Mouse (Mus musculus): ENCODE results near the gene Gstp2. TPM values are rescaled to one million over a fixed set of nuclear protein-coding genes. Genes with fewer than 3 reads are reported as not detected.

The Gstp2 gene
- total and polyA plus RNA-seq, 2 experiments from 2014 or later: 9.7 to 17.0 TPM

GRCm38 (mm10) chr19:4003112-4003511 is 42.7 kb downstream of the Gstp2 start, which contains the start of gene Doc2g:
TSS of gene Doc2g (plus strand) at chr19:4003313.
- DNase-seq (ENCODE audit: low spot score) (peak; percentile 70), ATAC-seq (ENCODE audit: insufficient read depth, low read depth) (peak; percentile 60)
- Histone ChIP-seq H3K9me3 (replicated peaks; ENCODE audit: control insufficient read depth, low read length) (no peaks in the 10 kb centered on the region), H3K9ac (replicated peaks; ENCODE audit: low read depth, low read length) (peak within 1 kb of the TSS; percentile 31; the same call in 1 of the 2 replicates), H3K27me3 (ENCODE audit: control insufficient read depth, insufficient read depth, low read length) (no peaks in the 10 kb centered on the region), H3K4me3 (ENCODE audit: low read depth, low read length) (peak within 1 kb of the TSS; percentile 25), H3K27ac (ENCODE audit: low read depth) (peak within 1 kb of the TSS; percentile 95), H3K4me2 (ENCODE audit: low read depth, low read length) (peak within 1 kb of the TSS; percentile 49), H3K4me1 (ENCODE audit: control insufficient read depth, insufficient read depth) (peaks cover 39% of the 10 kb centered on the region), H3K36me3 (replicated peaks; ENCODE audit: control insufficient read depth, insufficient read depth, low read length) (peaks cover 25% of the 10 kb centered on the region)
- TF ChIP-seq EP300 (IDR thresholded peaks at IDR 0.05; ENCODE audit: low read depth): peak; percentile 71; the same call in 1 of the 2 replicates
- TF ChIP-seq CTCF (IDR thresholded peaks at IDR 0.05; ENCODE audit: low read depth): no peak
- 48% methylated on average over 1 of the region's 1 CpGs for WGBS

- Histone ChIP-seq H3K27ac (ENCODE audit: low read depth) (peak overlapping the region; percentile 95), H3K9ac (replicated peaks; ENCODE audit: low read depth, low read length) (no peak overlapping the region), H3K4me3 (ENCODE audit: low read depth, low read length) (no peak overlapping the region)
Measured at GRCm38 (mm10) chr19:4001752-4002151, 44.1 kb downstream of the Gstp2 start.

DNA sequence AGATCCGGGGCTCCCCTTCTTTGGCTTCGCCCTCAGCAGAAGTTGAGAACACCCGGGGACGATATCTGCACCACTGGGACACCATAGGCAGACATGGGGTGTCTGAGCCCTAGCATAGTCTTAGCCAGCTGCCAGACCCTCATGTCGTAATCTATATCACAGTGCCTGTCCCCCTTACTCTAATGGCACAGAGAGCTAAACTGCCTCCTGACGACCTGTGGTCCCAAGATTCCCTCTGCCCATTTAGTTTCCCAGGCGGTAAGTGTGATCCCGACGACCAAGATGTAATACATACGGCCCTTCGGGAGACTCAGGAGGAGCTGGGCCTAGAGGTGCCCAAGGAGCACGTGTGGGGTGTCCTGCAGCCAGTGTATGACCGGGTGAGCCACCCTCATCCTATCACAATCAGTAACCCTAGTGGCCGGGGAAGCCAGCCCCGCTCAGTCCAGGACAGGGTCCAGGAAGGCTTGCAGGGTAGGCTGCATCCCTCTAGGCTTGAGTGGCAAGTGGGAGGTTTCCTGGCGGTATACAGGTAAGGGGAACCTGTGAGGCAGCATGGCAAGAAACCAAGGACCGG is 44.8 kb downstream of the Gstp2 start:
- no peak for TF ChIP-seq CTCF (IDR thresholded peaks at IDR 0.05; ENCODE audit: low read depth)
- TF ChIP-seq EP300 (IDR thresholded peaks at IDR 0.05; ENCODE audit: low read depth): no peak
- H3K27ac ChIP-seq (ENCODE audit: low read depth): peak overlapping the region; percentile 95
- no peak for DNase-seq (ENCODE audit: low spot score)

More at GRCm38 (mm10) chr19:4001752-4002151, 44.1 kb downstream of the Gstp2 start:
- WGBS: 61% methylated on average over 5 of the region's 5 CpGs
- Histone ChIP-seq H3K4me2 (ENCODE audit: low read depth, low read length) (no peak overlapping the region), H3K4me1 (ENCODE audit: control insufficient read depth, insufficient read depth) (peaks cover 39% of the 10 kb centered on the region), H3K9me3 (replicated peaks; ENCODE audit: control insufficient read depth, low read length) (no peaks in the 10 kb centered on the region), H3K36me3 (replicated peaks; ENCODE audit: control insufficient read depth, insufficient read depth, low read length) (peaks cover 11% of the 10 kb centered on the region), H3K27me3 (ENCODE audit: control insufficient read depth, insufficient read depth, low read length) (no peaks in the 10 kb centered on the region)
- no peak for DNase-seq (ENCODE audit: low spot score)
- no peak for ATAC-seq (ENCODE audit: insufficient read depth, low read depth)
- TF ChIP-seq CTCF (IDR thresholded peaks at IDR 0.05; ENCODE audit: low read depth) (no peak), EP300 (IDR thresholded peaks at IDR 0.05; ENCODE audit: low read depth) (no peak)

DNA sequence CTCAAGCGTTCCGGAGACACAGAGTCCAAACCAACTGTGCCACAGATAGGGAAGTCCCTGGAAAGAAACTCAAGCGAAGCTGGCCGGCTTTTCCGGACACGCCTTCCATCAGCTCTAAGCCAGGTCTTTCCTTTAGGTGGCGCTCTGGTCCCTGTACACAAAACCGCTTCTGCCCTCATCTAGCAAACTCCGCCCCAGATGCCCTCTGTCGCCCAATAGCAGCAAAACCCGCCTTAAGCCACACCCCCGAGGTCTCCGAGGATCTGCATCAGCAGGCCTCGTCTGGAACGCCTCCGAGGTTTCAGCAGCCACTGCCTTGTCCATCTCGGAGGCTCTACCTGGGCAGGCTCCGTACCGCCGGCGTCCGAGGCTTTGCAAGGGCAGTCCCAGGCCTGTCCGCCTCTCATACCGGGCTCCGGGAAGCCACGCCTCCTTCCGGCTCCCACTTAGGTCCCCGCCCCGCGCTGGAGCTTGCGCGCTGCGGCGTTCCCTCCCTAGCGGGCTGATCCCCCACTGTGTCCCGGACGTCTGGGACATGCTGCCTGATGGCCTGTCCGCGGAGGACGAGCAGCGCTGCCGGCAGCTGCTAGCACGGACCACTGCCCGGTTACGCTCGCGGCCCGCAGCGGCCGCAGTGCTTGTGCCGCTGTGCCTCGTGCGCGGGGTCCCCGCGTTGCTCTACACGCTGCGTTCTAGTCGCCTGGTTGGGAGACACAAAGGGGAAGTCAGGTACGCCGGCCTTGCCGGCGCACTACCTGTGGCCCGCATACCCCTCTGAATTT is 45.5 kb downstream of the Gstp2 start, which contains the start of the genes Nudt8 and Gm49405:
TSS of gene Nudt8 (plus strand) at position 462 of the 782 bp plus-strand sequence.
TSS of gene Gm49405 (plus strand) at position 508 of the 782 bp plus-strand sequence.
- peak within 1 kb of the TSS; percentile 95 for H3K27ac ChIP-seq (ENCODE audit: low read depth)
- TF ChIP-seq EP300 (IDR thresholded peaks at IDR 0.05; ENCODE audit: low read depth): no peak
- TF ChIP-seq CTCF (IDR thresholded peaks at IDR 0.05; ENCODE audit: low read depth): peak; percentile 76
- peak within 1 kb of the TSS; percentile 74 for H3K4me2 ChIP-seq (ENCODE audit: low read depth, low read length)
- H3K9ac ChIP-seq (replicated peaks; ENCODE audit: low read depth, low read length): peak within 1 kb of the TSS; percentile 54
- H3K27me3 ChIP-seq (ENCODE audit: control insufficient read depth, insufficient read depth, low read length): no peaks in the 10 kb centered on the region
- H3K9me3 ChIP-seq (replicated peaks; ENCODE audit: control insufficient read depth, low read length): no peaks in the 10 kb centered on the region
- H3K36me3 ChIP-seq (replicated peaks; ENCODE audit: control insufficient read depth, insufficient read depth, low read length): no peaks in the 10 kb centered on the region
- H3K4me3 ChIP-seq (ENCODE audit: low read depth, low read length): peak within 1 kb of the TSS; percentile 67
- peaks cover 39% of the 10 kb centered on the region for H3K4me1 ChIP-seq (ENCODE audit: control insufficient read depth, insufficient read depth)
- DNase-seq (ENCODE audit: low spot score): peak; percentile 98
- peak; percentile 84 for ATAC-seq (ENCODE audit: insufficient read depth, low read depth)
- under 1% methylated on average over 61 of the region's 64 CpGs for WGBS

More for the DNA sequence above, 44.8 kb downstream of the Gstp2 start:
- Histone ChIP-seq H3K9me3 (replicated peaks; ENCODE audit: control insufficient read depth, low read length) (no peaks in the 10 kb centered on the region), H3K4me2 (ENCODE audit: low read depth, low read length) (peak overlapping the region; percentile 74), H3K36me3 (replicated peaks; ENCODE audit: control insufficient read depth, insufficient read depth, low read length) (peaks cover 4% of the 10 kb centered on the region; the same call in 1 of the 2 replicates), H3K4me1 (ENCODE audit: control insufficient read depth, insufficient read depth) (peaks cover 39% of the 10 kb centered on the region), H3K4me3 (ENCODE audit: low read depth, low read length) (peak overlapping the region; percentile 67), H3K9ac (replicated peaks; ENCODE audit: low read depth, low read length) (peak overlapping the region; percentile 54), H3K27me3 (ENCODE audit: control insufficient read depth, insufficient read depth, low read length) (no peaks in the 10 kb centered on the region)
- WGBS: 18% methylated on average over 17 of the region's 17 CpGs
- no peak for ATAC-seq (ENCODE audit: insufficient read depth, low read depth)

GRCm38 (mm10) chr19:3999121-3999730 is 46.6 kb downstream of the Gstp2 start:
- no peak overlapping the region for H3K4me3 ChIP-seq (ENCODE audit: low read depth, low read length)
- H3K36me3 ChIP-seq (replicated peaks; ENCODE audit: control insufficient read depth, insufficient read depth, low read length): no peaks in the 10 kb centered on the region
- ATAC-seq (ENCODE audit: insufficient read depth, low read depth) (no peak), DNase-seq (ENCODE audit: low spot score) (no peak)
- H3K4me2 ChIP-seq (ENCODE audit: low read depth, low read length): peak overlapping the region; percentile 74
- WGBS: 81% methylated on average over 9 of the region's 9 CpGs
- no peaks in the 10 kb centered on the region for H3K9me3 ChIP-seq (replicated peaks; ENCODE audit: control insufficient read depth, low read length)
- H3K27me3 ChIP-seq (ENCODE audit: control insufficient read depth, insufficient read depth, low read length): no peaks in the 10 kb centered on the region
- no peak overlapping the region for H3K9ac ChIP-seq (replicated peaks; ENCODE audit: low read depth, low read length)
- TF ChIP-seq EP300 (IDR thresholded peaks at IDR 0.05; ENCODE audit: low read depth) (no peak), CTCF (IDR thresholded peaks at IDR 0.05; ENCODE audit: low read depth) (no peak)
- no peak overlapping the region for H3K27ac ChIP-seq (ENCODE audit: low read depth)
- H3K4me1 ChIP-seq (ENCODE audit: control insufficient read depth, insufficient read depth): peaks cover 28% of the 10 kb centered on the region
